Mouse (Mus musculus) embryonic fibroblast, embryonic 13.5 days (primary cell): ENCODE results near the gene Gm10778.

Source experiments
- CTCF ChIP-seq: IDR thresholded peaks from 2 replicates; pipeline ENCODE4 v1.5.1; 2011; ENCODE audit warnings: mild to moderate bottlenecking, control low read depth, low read length, moderate library complexity, borderline replicate concordance; ENCODE audit not compliant: insufficient read depth
- POLR2A ChIP-seq: IDR thresholded peaks from 2 replicates; pipeline ENCODE4 v1.6.1; 2011; ENCODE audit warnings: low read depth, mild to moderate bottlenecking, control low read depth, low read length, moderate library complexity

- TF ChIP-seq POLR2A (no peak), CTCF (no peak)
These were observed 6.0 kb upstream of the Gm10778 start for GRCm38 (mm10) chr10:81642648-81643448.
